Mouse (Mus musculus) R1 (cell line): Measurements from ENCODE around the gene Atxn1.

Experiments used
- DNase-seq: peaks from one replicate; pipeline ENCODE4 v3.0.0-alpha.2; 2018; ENCODE audit warnings: low read depth, low spot score

Gene Atxn1

GRCm38 (mm10) chr13:45726917-45727316, 237.9 kb downstream of the Atxn1 start:
- no peak for DNase-seq

- no peak for DNase-seq
These were observed 238.6 kb downstream of the Atxn1 start for GRCm38 (mm10) chr13:45726181-45726580.

GRCm38 (mm10) chr13:45724507-45725259, 240.1 kb downstream of the Atxn1 start:
- no peak for DNase-seq

- DNase-seq: no peak
These were observed 241.9 kb downstream of the Atxn1 start for GRCm38 (mm10) chr13:45722885-45723284.

- DNase-seq: no peak
These were observed 243.2 kb downstream of the Atxn1 start for GRCm38 (mm10) chr13:45721621-45722020.

GRCm38 (mm10) chr13:45718850-45719249, 246.0 kb downstream of the Atxn1 start:
- DNase-seq: peak; percentile 84

- no peak for DNase-seq
These were observed 249.1 kb downstream of the Atxn1 start for GRCm38 (mm10) chr13:45715583-45716180.

GRCm38 (mm10) chr13:45710041-45710440, 254.8 kb downstream of the Atxn1 start:
- DNase-seq: no peak

- DNase-seq: no peak
These were observed 255.4 kb downstream of the Atxn1 start for GRCm38 (mm10) chr13:45709402-45709801.

GRCm38 (mm10) chr13:45701296-45701790, 263.5 kb downstream of the Atxn1 start:
- no peak for DNase-seq

GRCm38 (mm10) chr13:45698982-45699381, 265.8 kb downstream of the Atxn1 start:
- DNase-seq: no peak

GRCm38 (mm10) chr13:45696009-45696408, 268.8 kb downstream of the Atxn1 start:
- DNase-seq: peak; percentile 47

- DNase-seq: peak; percentile 6
These were observed 269.8 kb downstream of the Atxn1 start for GRCm38 (mm10) chr13:45694921-45695437.

- DNase-seq: peak; percentile 9
These were observed 270.9 kb downstream of the Atxn1 start for GRCm38 (mm10) chr13:45693953-45694352.

GRCm38 (mm10) chr13:45693534-45693933, 271.3 kb downstream of the Atxn1 start:
- no peak for DNase-seq

GRCm38 (mm10) chr13:45693126-45693525, 271.7 kb downstream of the Atxn1 start:
- DNase-seq: no peak

GRCm38 (mm10) chr13:45692440-45692839, 272.4 kb downstream of the Atxn1 start:
- no peak for DNase-seq

- DNase-seq: peak; percentile 13
These were observed 274.4 kb downstream of the Atxn1 start for GRCm38 (mm10) chr13:45690426-45690825.

GRCm38 (mm10) chr13:45688864-45689263, 275.9 kb downstream of the Atxn1 start:
- DNase-seq: no peak

- DNase-seq: no peak
These were observed 277.2 kb downstream of the Atxn1 start for GRCm38 (mm10) chr13:45687581-45687980.

- DNase-seq: no peak
These were observed 278.6 kb downstream of the Atxn1 start for GRCm38 (mm10) chr13:45686309-45686582.

GRCm38 (mm10) chr13:45685575-45686308, 279.1 kb downstream of the Atxn1 start:
- DNase-seq: no peak
